Mouse (Mus musculus): ENCODE data around the gene Plekhj1. TPM values are rescaled to one million over a fixed set of nuclear protein-coding genes. Genes with fewer than 3 reads are reported as not detected.

Gene Plekhj1
- polyA plus RNA-seq, 1 experiment from 2014 or later, result 59.9 TPM

DNA sequence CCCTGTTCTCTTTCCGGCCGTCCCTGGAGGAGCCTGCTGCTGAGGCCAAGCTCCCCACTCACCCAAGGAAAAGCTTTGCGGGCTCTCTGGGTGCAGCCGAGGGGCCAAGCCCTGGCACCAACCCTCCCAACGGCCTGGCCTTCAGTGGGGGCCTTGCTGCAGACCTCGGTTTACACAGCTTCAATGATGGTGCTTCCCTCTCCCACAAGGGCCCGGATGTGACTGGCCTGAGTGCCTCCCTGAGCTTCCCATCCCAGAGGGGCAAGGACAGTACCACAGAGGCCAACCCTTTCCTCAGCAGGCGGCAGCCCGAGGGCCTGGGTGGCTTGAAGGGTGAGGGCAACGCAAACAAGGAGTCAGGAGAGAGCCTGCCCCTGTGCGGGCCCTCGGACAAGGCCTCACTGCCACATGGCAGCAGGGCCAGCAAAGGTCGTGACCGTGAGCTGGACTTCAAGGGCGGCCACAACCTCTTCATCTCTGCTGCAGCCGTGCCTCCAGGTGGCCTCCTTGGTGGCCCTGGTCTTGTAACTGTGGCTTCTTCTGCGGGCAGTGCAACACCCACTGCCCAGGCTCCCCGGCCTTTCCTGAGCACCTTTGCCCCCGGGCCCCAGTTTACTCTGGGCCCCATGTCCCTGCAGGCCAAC is 7.5 kb downstream of the Plekhj1 start:
- H3K27ac ChIP-seq (ENCODE audit: low read length), result no peak overlapping the region
- no peak overlapping the region for H3K9ac ChIP-seq (replicated peaks; ENCODE audit: low read depth)
- no peaks in the 10 kb centered on the region for H3K27me3 ChIP-seq (replicated peaks; ENCODE audit: insufficient read depth, low read length)
- no peak overlapping the region for H3K4me2 ChIP-seq (replicated peaks; ENCODE audit: low read depth, low read length)
- H3K4me3 ChIP-seq (ENCODE audit: low read depth, low read length), result no peak overlapping the region
- WGBS, result 84% methylated on average over 19 of the region's 19 CpGs
- no peak for ATAC-seq
- TF ChIP-seq CTCF (IDR thresholded peaks at IDR 0.05), result no peak
- TF ChIP-seq EP300 (IDR thresholded peaks at IDR 0.05), result no peak
- no peaks in the 10 kb centered on the region for H3K4me1 ChIP-seq (ENCODE audit: insufficient read depth, low read depth, low read length)
- H3K9me3 ChIP-seq (ENCODE audit: low read length), result no peaks in the 10 kb centered on the region
- DNase-seq (ENCODE audit: low spot score), result no peak
- peaks cover 51% of the 10 kb centered on the region for H3K36me3 ChIP-seq (ENCODE audit: insufficient read depth, low read length)

DNA sequence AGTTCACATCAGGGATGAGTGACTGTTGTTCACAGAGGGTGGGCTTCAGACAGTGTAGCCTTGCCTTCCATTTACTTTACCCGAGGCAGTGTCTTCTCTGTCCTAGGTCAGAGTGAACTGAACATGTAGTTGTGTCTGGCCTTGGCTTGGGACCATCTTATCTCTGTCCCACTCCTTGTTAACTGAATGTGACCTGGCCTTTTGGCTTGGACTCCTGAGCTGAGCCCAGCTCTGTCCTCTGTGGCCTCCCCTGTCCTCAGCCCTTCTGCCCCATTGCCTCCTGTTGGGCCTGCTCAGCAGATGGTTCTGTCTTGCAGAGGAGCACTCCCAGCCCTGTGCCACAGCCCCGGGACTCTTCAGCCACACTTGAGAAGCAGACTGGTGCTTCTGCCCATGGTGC is 10.9 kb downstream of the Plekhj1 start:
- TF ChIP-seq EP300 (IDR thresholded peaks at IDR 0.05) (no peak), CTCF (IDR thresholded peaks at IDR 0.05) (no peak)
- DNase-seq (ENCODE audit: low spot score) (no peak), ATAC-seq (no peak)
- no peaks in the 10 kb centered on the region for H3K4me1 ChIP-seq (ENCODE audit: insufficient read depth, low read depth, low read length)
- no peak overlapping the region for H3K4me3 ChIP-seq (ENCODE audit: low read depth, low read length)
- 72% methylated on average over 2 of the region's 2 CpGs for WGBS
- no peak overlapping the region for H3K4me2 ChIP-seq (replicated peaks; ENCODE audit: low read depth, low read length)
- H3K27me3 ChIP-seq (replicated peaks; ENCODE audit: insufficient read depth, low read length), result no peaks in the 10 kb centered on the region
- H3K9ac ChIP-seq (replicated peaks; ENCODE audit: low read depth), result no peak overlapping the region
- H3K9me3 ChIP-seq (ENCODE audit: low read length), result no peaks in the 10 kb centered on the region
- peaks cover 74% of the 10 kb centered on the region for H3K36me3 ChIP-seq (ENCODE audit: insufficient read depth, low read length)
- H3K27ac ChIP-seq (ENCODE audit: low read length), result no peak overlapping the region

- H3K4me2 ChIP-seq (replicated peaks; ENCODE audit: low read depth, low read length), result no peak overlapping the region
- no peaks in the 10 kb centered on the region for H3K9me3 ChIP-seq (ENCODE audit: low read length)
- 91% methylated on average over 11 of the region's 11 CpGs for WGBS
- DNase-seq (ENCODE audit: low spot score) (no peak), ATAC-seq (no peak)
- TF ChIP-seq EP300 (IDR thresholded peaks at IDR 0.05) (no peak), CTCF (IDR thresholded peaks at IDR 0.05) (no peak)
- no peaks in the 10 kb centered on the region for H3K27me3 ChIP-seq (replicated peaks; ENCODE audit: insufficient read depth, low read length)
- H3K27ac ChIP-seq (ENCODE audit: low read length), result no peak overlapping the region
- no peaks in the 10 kb centered on the region for H3K4me1 ChIP-seq (ENCODE audit: insufficient read depth, low read depth, low read length)
- H3K36me3 ChIP-seq (ENCODE audit: insufficient read depth, low read length), result peaks cover 82% of the 10 kb centered on the region
- no peak overlapping the region for H3K9ac ChIP-seq (replicated peaks; ENCODE audit: low read depth)
- H3K4me3 ChIP-seq (ENCODE audit: low read depth, low read length), result no peak overlapping the region
Observed at GRCm38 (mm10) chr10:80785963-80786362, 12.5 kb downstream of the Plekhj1 start.

- Histone ChIP-seq H3K9me3 (ENCODE audit: low read length) (no peaks in the 10 kb centered on the region), H3K4me2 (replicated peaks; ENCODE audit: low read depth, low read length) (no peak overlapping the region), H3K27me3 (replicated peaks; ENCODE audit: insufficient read depth, low read length) (no peaks in the 10 kb centered on the region), H3K4me3 (ENCODE audit: low read depth, low read length) (no peak overlapping the region), H3K4me1 (ENCODE audit: insufficient read depth, low read depth, low read length) (no peaks in the 10 kb centered on the region), H3K27ac (ENCODE audit: low read length) (no peak overlapping the region), H3K9ac (replicated peaks; ENCODE audit: low read depth) (no peak overlapping the region), H3K36me3 (ENCODE audit: insufficient read depth, low read length) (peaks cover 76% of the 10 kb centered on the region)
- no peak for TF ChIP-seq EP300 (IDR thresholded peaks at IDR 0.05)
- TF ChIP-seq CTCF (IDR thresholded peaks at IDR 0.05), result no peak
- ATAC-seq (no peak), DNase-seq (ENCODE audit: low spot score) (no peak)
- WGBS, result 91% methylated on average over 12 of the region's 12 CpGs
Observed at GRCm38 (mm10) chr10:80784871-80785270, 13.6 kb downstream of the Plekhj1 start.

DNA sequence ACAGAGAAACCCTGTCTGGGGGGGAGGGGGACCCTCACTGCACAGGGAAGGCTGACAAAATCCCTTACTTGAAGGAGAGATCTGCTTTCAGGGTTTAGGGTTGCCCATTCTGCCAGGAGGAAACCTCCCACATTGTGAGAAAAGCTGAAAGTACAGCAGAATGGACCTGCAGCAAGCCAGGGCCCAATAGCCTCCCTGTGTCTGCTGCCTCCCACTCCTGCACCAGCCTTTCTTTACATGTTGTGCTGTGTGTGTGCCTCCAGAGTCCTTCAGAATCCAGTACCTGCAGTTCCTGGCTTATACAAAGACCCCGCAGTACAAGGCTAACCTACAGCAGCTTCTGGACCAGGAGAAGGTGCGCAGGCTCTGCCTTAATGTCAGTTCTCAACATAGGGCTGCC is 14.1 kb downstream of the Plekhj1 start:
- H3K9ac ChIP-seq (replicated peaks; ENCODE audit: low read depth), result no peak overlapping the region
- H3K9me3 ChIP-seq (ENCODE audit: low read length), result no peaks in the 10 kb centered on the region
- no peak for ATAC-seq
- peaks cover 75% of the 10 kb centered on the region for H3K36me3 ChIP-seq (ENCODE audit: insufficient read depth, low read length)
- no peak for DNase-seq (ENCODE audit: low spot score)
- H3K4me2 ChIP-seq (replicated peaks; ENCODE audit: low read depth, low read length), result no peak overlapping the region
- no peaks in the 10 kb centered on the region for H3K4me1 ChIP-seq (ENCODE audit: insufficient read depth, low read depth, low read length)
- no peaks in the 10 kb centered on the region for H3K27me3 ChIP-seq (replicated peaks; ENCODE audit: insufficient read depth, low read length)
- 98% methylated on average over 2 of the region's 2 CpGs for WGBS
- no peak overlapping the region for H3K27ac ChIP-seq (ENCODE audit: low read length)
- H3K4me3 ChIP-seq (ENCODE audit: low read depth, low read length), result no peak overlapping the region
- no peak for TF ChIP-seq CTCF (IDR thresholded peaks at IDR 0.05)

GRCm38 (mm10) chr10:80779565-80779964 is 18.9 kb downstream of the Plekhj1 start:
- Histone ChIP-seq H3K9ac (replicated peaks; ENCODE audit: low read depth) (no peak overlapping the region), H3K4me1 (ENCODE audit: insufficient read depth, low read depth, low read length) (no peaks in the 10 kb centered on the region), H3K4me2 (replicated peaks; ENCODE audit: low read depth, low read length) (no peak overlapping the region), H3K27ac (ENCODE audit: low read length) (no peak overlapping the region), H3K9me3 (ENCODE audit: low read length) (no peaks in the 10 kb centered on the region), H3K4me3 (ENCODE audit: low read depth, low read length) (no peak overlapping the region), H3K36me3 (ENCODE audit: insufficient read depth, low read length) (peaks cover 53% of the 10 kb centered on the region), H3K27me3 (replicated peaks; ENCODE audit: insufficient read depth, low read length) (no peaks in the 10 kb centered on the region)
- ATAC-seq (no peak), DNase-seq (ENCODE audit: low spot score) (no peak)
- TF ChIP-seq EP300 (IDR thresholded peaks at IDR 0.05), result no peak
- TF ChIP-seq CTCF (IDR thresholded peaks at IDR 0.05), result no peak

DNA sequence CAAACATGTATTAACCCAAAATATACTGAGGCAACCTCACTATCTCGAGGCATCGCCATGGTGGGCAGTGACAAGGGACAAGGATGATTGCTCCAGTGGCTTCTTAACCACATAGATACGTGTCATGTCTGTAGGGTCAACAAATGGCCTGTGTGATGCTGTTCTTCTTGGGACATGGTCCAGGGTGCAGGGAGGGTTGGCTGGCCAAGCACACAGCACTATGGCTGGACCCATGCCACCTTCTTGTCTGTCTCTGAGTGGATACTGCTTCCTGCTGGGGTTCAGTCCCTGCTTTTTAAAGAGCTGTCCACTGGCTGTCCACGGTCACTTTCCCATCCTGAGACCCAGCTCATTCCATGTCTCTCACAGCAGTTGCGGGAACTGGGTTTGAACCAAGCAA is 21.3 kb downstream of the Plekhj1 start:
- DNase-seq (ENCODE audit: low spot score) (no peak), ATAC-seq (no peak)
- Histone ChIP-seq H3K4me2 (replicated peaks; ENCODE audit: low read depth, low read length) (no peak overlapping the region), H3K9ac (replicated peaks; ENCODE audit: low read depth) (no peak overlapping the region), H3K4me3 (ENCODE audit: low read depth, low read length) (no peak overlapping the region), H3K27ac (ENCODE audit: low read length) (no peak overlapping the region), H3K4me1 (ENCODE audit: insufficient read depth, low read depth, low read length) (no peaks in the 10 kb centered on the region), H3K36me3 (ENCODE audit: insufficient read depth, low read length) (peaks cover 32% of the 10 kb centered on the region), H3K27me3 (replicated peaks; ENCODE audit: insufficient read depth, low read length) (no peaks in the 10 kb centered on the region), H3K9me3 (ENCODE audit: low read length) (no peaks in the 10 kb centered on the region)
- 88% methylated on average over 5 of the region's 5 CpGs for WGBS
- TF ChIP-seq EP300 (IDR thresholded peaks at IDR 0.05) (no peak), CTCF (IDR thresholded peaks at IDR 0.05) (no peak)

Measured in lung, postnatal 0 days (tissue).